Mouse (Mus musculus) stomach, postnatal 0 days (tissue): Measurements from ENCODE around the gene Fpr-rs6. TPM values are rescaled to one million over a fixed set of nuclear protein-coding genes. Genes with fewer than 3 reads are reported as not detected.

Experiments
- ATAC-seq: fragments of 200-750 bp; cut with Nextera tagmentation; 2 replicates; pipeline ENCODE4 v1.8.0; 2017; ENCODE audit not compliant: low FRiP score, low TSS enrichment
- DNase-seq: peaks from one replicate; pipeline ENCODE4 v3.0.0-alpha.2; 2016; ENCODE audit warnings: low spot score
- H3K27ac ChIP-seq: fragments of 300-500 bp; sonication (generic); replicated peaks from 2 replicates; pipeline ENCODE4 v1.5.1; 2014; ENCODE audit warnings: mild to moderate bottlenecking, control low read depth
- H3K27me3 ChIP-seq: fragments of 300-500 bp; sonication (generic); 2 replicates; pipeline ENCODE4 v1.6.1; 2014; ENCODE audit warnings: low read length; ENCODE audit not compliant: control insufficient read depth, insufficient read depth
- H3K36me3 ChIP-seq: fragments of 300-500 bp; sonication (generic); 2 replicates; pipeline ENCODE4 v1.6.1; 2014; ENCODE audit warnings: low read length, mixed read lengths; ENCODE audit not compliant: control insufficient read depth, insufficient read depth
- H3K4me1 ChIP-seq: fragments of 300-500 bp; sonication (generic); replicated peaks from 2 replicates; pipeline ENCODE4 v1.6.1; 2014; ENCODE audit warnings: antibody characterized with exemption; ENCODE audit not compliant: control insufficient read depth, insufficient read depth
- H3K4me2 ChIP-seq: fragments of 300-500 bp; sonication (generic); replicated peaks from 2 replicates; pipeline ENCODE4 v1.6.1; 2014; ENCODE audit warnings: low read depth, mild to moderate bottlenecking, control low read depth, moderate library complexity
- H3K4me3 ChIP-seq: fragments of 300-500 bp; sonication (generic); 2 replicates; pipeline ENCODE4 v1.5.1; 2014; ENCODE audit warnings: low read depth, low read length, control low read depth
- H3K9ac ChIP-seq: fragments of 300-500 bp; sonication (generic); 2 replicates; pipeline ENCODE4 v1.6.1; 2014; ENCODE audit warnings: mild to moderate bottlenecking, low read length, control low read depth, mixed read lengths
- H3K9me3 ChIP-seq: fragments of 300-500 bp; sonication (generic); 2 replicates; pipeline ENCODE4 v1.6.1; 2016; ENCODE audit warnings: low read length; ENCODE audit not compliant: control insufficient read depth
- CTCF ChIP-seq: IDR thresholded peaks from 2 replicates; pipeline ENCODE4 v1.5.1; 2016; ENCODE audit warnings: antibody characterized with exemption, low read depth, mild to moderate bottlenecking, moderate library complexity
- EP300 ChIP-seq: optimal IDR thresholded peaks from 2 replicates; pipeline ENCODE3; 2016; ENCODE audit warnings: antibody characterized with exemption
- polyA plus RNA-seq: library from polyadenylated mRNA; unstranded; fragments of >200 nt; fragmentation: Nextera tagmentation; extraction: Ambion mirVana; gene quantifications from 2 replicates; pipeline ENCODE4 v1.2.1, GENCODE M21; 2015

Fpr-rs6 gene
- not detected in 2 replicates for polyA plus RNA-seq

DNA sequence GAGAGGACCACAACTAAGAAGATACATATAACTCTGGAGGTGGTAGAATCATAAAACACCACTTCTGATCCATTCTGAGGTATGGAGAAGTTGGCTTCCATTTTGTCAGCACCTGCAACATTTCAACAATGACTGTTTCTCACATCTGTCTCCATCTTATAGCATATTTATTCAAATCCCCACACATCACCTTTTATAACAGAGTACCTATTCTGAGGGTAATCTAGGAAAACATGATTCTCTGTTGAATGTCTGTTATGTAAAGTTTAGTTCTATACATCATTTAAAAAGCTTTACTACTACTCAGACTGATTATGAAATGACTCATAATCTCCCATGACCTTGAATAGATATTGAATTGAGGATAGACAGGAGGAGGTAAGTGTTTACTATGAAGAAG, at the start of gene Fpr-rs6:
Gene Fpr-rs6 (minus strand): TSS at position 101 of the 400 bp plus-strand sequence.
- H3K27ac ChIP-seq, result no peak within 1 kb of the TSS
- H3K27me3 ChIP-seq, result no peaks in the 10 kb centered on the region
- ATAC-seq (no peak), DNase-seq (no peak)
- no peak within 1 kb of the TSS for H3K9ac ChIP-seq
- no peaks in the 10 kb centered on the region for H3K4me1 ChIP-seq
- no peak within 1 kb of the TSS for H3K4me3 ChIP-seq
- H3K9me3 ChIP-seq, result no peaks in the 10 kb centered on the region
- no peak within 1 kb of the TSS for H3K4me2 ChIP-seq
- H3K36me3 ChIP-seq, result no peaks in the 10 kb centered on the region
- no peak for TF ChIP-seq CTCF
- TF ChIP-seq EP300, result no peak

Other genes with a start within 250 kb of the Fpr-rs6 start
- not detected in 2 replicates for gene Vmn2r104, start 134.8 kb downstream of the Fpr-rs6 start, polyA plus RNA-seq
- gene Fpr-rs7, start 68.9 kb downstream of the Fpr-rs6 start, polyA plus RNA-seq, result not detected in 2 replicates
- gene Vmn2r105, start 52.0 kb upstream of the Fpr-rs6 start, polyA plus RNA-seq, result 0.01 TPM in 1 of 2 replicates, not detected in the other
- not detected in 2 replicates for gene Vmn2r106, start 102.5 kb upstream of the Fpr-rs6 start, polyA plus RNA-seq
- 0.01 TPM in 1 of 2 replicates, not detected in the other for gene Vmn2r107, start 162.1 kb upstream of the Fpr-rs6 start, polyA plus RNA-seq
- gene Vmn1r224, start 231.0 kb upstream of the Fpr-rs6 start, polyA plus RNA-seq, result 0.04 TPM in 1 of 2 replicates, not detected in the other